Mouse (Mus musculus) MEL (cell line): ENCODE measurements around the gene Cox4i2.

Source experiments
- CTCF ChIP-seq, 3 experiments: IDR thresholded peaks in 2 of 3; conservative IDR thresholded peaks in 1 of 3; 2 replicates each; pipeline ENCODE4 v1.5.1; 2011 to 2012; ENCODE audit warnings: low read length in 3 of 3, low read depth in 2 of 3, mild to moderate bottlenecking in 2 of 3, improper control_type of control experiment in 1 of 3, inconsistent platforms in 1 of 3, mixed read lengths in 1 of 3, moderate library complexity in 1 of 3; ENCODE audit not compliant: control insufficient read depth in 1 of 3, insufficient read depth in 1 of 3, poor library complexity in 1 of 3, severe bottlenecking in 1 of 3
- E2F4 ChIP-seq: IDR thresholded peaks from 2 replicates; pipeline ENCODE4 v1.6.1; 2011; ENCODE audit warnings: low read depth, low read length, improper control_type of control experiment, borderline replicate concordance
- EP300 ChIP-seq, 2 experiments: IDR thresholded peaks; 2 replicates each; pipeline ENCODE4 v1.6.1; 2011; ENCODE audit warnings: improper control_type of control experiment in 2 of 2, low read length in 2 of 2, low read depth in 1 of 2, mild to moderate bottlenecking in 1 of 2
- MYB ChIP-seq: IDR thresholded peaks from 2 replicates; pipeline ENCODE4 v1.6.1; 2011; ENCODE audit warnings: mild to moderate bottlenecking, low read depth, low read length, improper control_type of control experiment
- MYC ChIP-seq: IDR thresholded peaks from 2 replicates; pipeline ENCODE4 v1.6.1; 2011; ENCODE audit warnings: low read depth, mild to moderate bottlenecking, low read length, improper control_type of control experiment, moderate library complexity
- SIN3A ChIP-seq: IDR thresholded peaks from 2 replicates; pipeline ENCODE4 v1.6.1; 2012; ENCODE audit warnings: low read length, improper control_type of control experiment, inconsistent platforms
- UBTF ChIP-seq: IDR thresholded peaks from 2 replicates; pipeline ENCODE4 v1.6.1; 2012; ENCODE audit warnings: low read depth, mild to moderate bottlenecking, inconsistent platforms, low read length, improper control_type of control experiment, moderate library complexity, borderline replicate concordance; ENCODE audit not compliant: insufficient read depth
- ZMIZ1 ChIP-seq: IDR thresholded peaks from 2 replicates; pipeline ENCODE4 v1.6.1; 2012; ENCODE audit warnings: low read depth, mild to moderate bottlenecking, inconsistent platforms, low read length, improper control_type of control experiment, moderate library complexity

GRCm38 (mm10) chr2:152806037-152806436 is 52.1 kb downstream of the Cox4i2 start:
- TF ChIP-seq SIN3A (no peak), MYB (no peak), CTCF (IDR thresholded peaks at IDR 0.05 in 2 of 3, conservative IDR thresholded peaks at IDR 0.05 in 1 of 3; ENCODE audit: control insufficient read depth in 1 of 3, insufficient read depth in 1 of 3, low read depth in 2 of 3, low read length in 3 of 3, poor library complexity in 1 of 3, severe bottlenecking in 1 of 3) (no peak), ZMIZ1 (no peak), E2F4 (no peak), EP300 (IDR thresholded peaks at IDR 0.05; ENCODE audit: low read depth in 1 of 2, low read length in 2 of 2) (no peak), UBTF (no peak), MYC (no peak)
